Mouse (Mus musculus): ENCODE measurements around the gene Tbl1xr1.

Gene Tbl1xr1

DNA sequence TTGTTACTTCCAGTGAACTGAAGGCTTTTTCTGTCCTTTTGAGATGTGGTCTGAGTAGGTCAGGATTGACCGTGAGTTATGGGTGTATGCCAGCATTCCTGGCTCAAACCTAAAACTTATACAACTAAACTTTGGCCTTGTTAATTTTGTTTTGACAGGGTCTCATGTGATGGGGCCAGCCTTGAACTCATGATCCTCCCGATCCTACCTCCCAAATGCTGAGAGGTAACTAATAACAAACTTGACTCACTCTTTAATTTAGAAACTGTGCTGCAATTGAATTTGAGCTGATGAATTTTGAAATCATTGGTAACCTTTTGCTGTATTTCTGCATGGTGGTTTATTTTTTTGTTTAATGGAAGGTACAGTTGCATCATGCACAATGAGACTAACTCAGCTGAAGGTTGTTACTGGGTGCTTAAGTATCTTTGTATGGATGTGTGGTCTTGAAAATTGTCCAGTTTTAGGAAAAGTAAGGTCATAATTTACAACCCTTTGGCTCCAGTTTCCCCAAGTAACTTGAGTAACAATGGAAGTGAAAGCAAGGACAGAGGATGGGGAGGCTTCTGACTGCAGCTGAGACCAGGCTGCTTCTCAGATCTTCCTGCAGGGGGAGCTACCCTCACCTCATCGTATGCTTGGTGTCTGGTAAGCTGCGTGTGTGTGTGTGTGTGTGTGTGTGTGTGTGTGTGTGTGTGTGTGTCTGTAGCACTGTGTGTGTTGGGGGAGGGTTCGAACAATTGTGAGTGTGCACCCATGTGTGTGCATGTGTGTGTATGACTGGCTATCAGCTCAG lies 66.6 kb downstream of the Tbl1xr1 start:
- DNase-seq (ENCODE audit: low spot score): peak; percentile 63

DNA sequence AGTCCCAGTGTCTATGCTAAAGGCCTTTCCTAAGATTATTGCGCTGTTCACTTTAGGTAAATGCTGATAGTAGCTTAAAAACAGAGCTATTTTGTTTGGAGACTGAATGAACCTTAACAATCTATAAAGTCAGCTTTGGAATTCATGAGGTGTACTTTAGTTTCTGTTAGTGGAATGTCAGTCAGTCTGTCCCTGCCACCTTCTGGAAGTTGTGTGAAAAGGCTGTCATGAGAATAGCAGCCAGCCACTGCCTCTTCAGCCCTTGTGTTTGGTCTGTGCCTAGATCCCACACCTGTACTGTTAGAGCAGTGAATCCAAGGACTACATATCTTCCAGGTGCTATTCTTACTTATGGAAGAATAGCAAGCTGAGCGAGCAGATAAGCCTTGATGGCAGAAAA lies 67.8 kb downstream of the Tbl1xr1 start:
- no peak for DNase-seq (ENCODE audit: low spot score)

DNA sequence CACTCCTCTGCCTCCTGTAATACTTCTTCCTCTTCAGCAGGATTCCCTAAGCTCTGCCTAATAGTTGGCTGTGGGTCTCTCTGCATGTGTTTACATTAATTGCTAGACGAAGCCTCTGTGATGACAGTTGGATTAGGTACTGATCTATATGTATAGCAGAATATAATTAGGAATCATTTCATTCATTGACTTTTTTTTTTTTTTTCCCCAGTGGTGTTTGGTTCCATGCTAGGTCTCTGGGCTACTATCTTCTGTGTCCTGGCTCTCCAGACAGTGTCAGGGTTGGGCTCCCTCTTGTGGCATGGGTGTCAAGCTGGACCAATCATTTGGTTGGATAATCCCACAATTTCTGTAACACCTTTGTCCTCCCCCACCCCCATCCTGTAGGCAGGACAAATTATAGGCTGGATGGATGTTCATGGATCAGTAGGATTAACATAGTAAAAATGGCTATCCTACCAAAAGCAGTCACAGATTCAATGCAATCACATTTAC lies 71.0 kb downstream of the Tbl1xr1 start:
- DNase-seq (ENCODE audit: low spot score): no peak

DNA sequence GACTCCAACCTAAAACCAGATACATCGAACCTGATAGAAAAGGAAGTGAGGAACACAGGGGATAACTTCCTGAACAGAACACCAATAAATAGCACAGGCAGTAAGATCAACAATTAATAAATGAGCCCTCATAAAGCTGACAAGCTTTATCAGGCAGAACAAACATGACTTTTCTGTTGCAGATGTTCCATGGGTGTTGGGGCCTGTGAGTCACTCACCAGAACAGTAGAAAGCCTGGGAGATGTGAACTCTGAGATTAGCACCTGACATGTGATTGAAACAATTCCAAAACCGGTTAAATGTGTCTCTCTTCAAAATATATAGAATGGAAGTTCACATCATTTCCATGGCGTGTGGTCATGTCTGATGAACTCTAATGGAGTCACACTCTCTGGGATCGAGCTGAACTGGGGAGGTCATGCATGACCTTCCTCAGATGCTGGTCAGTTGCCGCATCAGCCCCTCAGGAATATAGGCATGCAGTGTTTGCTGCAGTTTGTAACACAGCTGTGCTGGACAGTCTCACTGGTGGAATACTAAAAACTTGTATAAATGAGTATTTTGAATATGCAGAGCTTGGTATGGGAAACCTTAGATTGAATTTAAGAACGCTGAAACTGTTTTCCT lies 72.0 kb downstream of the Tbl1xr1 start:
- DNase-seq (ENCODE audit: low spot score): no peak

DNA sequence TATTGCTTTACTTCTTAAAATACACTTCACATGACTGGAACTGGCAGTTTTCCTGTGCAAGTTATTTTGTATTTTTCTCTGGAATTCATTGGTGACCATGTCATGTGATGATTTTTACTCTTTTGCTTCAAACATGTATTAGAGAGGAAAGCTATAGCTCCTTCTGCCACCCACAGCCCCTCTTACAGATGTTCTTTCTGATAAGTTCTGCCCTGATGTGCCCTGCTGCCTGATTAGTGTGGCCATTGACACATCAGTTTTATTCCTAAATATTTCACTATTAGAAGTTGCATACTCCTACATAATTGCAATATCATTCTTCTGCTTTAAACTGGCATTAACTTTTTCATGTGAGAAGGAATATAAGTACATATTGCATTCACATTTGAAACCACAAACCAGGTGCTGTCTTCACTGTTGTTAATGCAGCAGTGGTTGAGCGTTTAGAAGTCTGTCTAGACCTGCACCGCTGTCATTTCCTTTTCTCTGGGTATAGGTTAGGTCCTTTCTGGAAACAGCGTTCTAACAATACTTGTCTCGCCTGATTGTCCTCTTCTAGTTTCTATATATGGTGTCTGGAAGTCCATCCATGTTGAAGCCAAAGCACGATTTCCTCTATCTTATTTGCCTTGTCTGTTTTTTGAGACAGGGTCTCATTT lies 74.5 kb downstream of the Tbl1xr1 start:
- DNase-seq (ENCODE audit: low spot score): peak; percentile 32

DNA sequence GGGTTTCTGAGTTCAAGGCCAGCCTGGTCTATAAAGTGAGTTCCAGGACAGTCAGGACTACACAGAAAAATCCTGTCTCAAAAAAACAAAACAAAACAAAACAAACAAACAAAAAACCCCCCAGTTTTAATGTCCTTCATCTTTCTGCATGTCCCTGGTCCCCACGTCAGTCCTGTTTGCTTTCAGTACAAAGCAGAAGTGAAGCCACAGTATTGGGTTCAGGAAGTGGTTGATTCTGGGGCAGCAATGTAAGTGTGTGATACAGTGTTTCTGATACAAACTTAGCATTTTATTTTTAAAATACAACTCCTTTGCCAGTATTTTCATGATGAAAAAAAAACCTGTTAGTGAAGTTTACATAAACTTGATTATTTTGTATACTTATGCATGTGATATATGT lies 76.3 kb downstream of the Tbl1xr1 start:
- peak; percentile 24 for DNase-seq (ENCODE audit: low spot score)

DNA sequence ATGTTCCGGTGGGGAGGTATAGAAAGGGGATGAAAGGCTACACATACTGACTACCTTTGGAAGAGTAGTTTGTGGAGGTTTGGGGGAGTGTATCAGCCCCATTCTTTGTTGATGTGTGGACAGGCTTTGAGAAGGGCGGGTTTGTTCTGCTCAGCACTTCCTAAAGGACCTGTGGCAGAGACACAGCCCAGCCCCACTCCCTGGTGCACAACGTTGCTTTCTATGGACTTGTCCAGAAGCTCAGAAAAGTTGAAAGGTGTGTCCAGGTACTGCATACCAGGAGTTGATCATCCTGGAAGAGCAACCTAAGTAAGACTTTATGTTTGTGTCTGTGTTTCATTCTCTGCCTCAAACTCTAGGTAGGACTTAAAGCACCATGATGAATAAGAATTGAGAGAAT lies 78.1 kb downstream of the Tbl1xr1 start:
- no peak for DNase-seq (ENCODE audit: low spot score)

DNA sequence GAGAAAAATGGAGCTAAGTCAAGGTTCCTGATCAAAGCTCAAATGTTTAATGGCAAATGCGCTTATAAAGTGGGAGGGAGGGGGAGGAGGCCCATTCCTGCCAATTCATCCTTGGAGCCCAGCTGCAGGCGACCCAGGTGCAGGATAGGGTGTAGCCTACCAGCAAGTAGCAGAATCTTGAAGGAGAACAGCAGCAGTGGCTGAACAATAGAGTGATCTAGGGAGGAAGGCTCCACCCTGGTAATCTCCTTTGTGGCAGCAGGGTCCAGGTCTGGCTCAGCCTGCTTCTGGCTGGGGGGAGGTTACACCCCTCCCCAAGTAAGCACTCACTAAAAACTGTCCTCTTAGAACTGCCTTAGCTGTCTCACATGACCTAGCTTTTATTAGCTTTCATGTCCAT lies 79.9 kb downstream of the Tbl1xr1 start:
- DNase-seq (ENCODE audit: low spot score): no peak

DNA sequence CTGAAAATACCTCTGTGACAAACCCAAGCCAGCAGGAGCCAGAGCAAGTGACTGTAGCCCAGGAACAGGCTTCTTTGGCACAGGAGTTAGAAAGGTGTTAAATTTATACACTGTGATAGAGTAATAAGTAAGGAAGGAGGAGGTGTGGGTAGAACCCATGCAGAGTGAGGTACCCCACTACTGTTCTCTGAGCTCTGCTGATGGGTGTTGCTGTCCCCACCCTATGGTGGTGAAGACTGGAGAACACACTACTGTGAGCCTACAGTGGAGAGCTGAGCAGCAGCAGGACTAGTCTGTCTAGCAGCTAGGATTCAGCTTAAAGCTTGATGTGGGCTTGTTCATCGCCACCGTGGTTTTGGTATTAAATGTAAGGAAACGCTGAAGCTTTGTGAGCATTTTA lies 86.5 kb downstream of the Tbl1xr1 start:
- DNase-seq (ENCODE audit: low spot score): no peak

DNA sequence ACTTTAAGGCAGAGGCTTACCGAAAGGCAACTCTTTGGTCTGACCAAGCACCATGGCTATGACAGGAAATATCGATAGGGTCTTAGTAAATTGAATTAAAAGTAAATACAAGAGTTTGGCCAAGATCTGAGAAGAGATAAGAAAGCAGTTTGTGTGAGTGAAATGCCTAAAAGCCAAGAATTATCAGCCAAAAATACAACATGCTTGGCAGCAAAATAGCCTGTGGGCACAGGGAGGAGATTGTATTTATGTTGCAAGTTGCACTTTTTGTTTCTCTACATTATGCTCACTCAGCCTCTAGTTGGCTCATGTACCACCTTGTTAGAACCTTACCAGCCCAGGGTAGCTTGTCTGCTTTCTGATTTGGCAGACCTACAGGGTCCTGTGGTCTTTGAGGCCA lies 91.4 kb downstream of the Tbl1xr1 start:
- DNase-seq (ENCODE audit: low spot score): no peak

DNA sequence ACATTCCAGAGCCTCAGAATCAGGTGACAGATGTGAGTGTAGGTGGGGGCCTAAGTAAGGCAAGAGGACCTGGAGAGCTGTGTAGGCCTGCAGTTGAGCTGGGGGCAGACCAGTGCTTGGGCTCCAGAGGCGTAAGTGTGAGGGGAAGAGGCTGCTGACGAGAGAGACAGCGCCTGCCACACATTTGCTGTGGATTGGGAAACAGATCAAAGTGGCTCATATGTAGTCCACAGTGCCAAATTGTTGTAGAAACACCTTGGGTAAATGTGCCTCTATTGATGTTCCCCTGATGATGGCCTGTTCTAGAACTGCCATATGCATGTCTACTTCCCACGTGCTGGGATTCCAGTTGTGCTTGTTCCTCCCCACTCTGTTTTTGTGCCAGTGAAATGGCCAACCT lies 92.0 kb downstream of the Tbl1xr1 start:
- DNase-seq (ENCODE audit: low spot score): no peak

DNA sequence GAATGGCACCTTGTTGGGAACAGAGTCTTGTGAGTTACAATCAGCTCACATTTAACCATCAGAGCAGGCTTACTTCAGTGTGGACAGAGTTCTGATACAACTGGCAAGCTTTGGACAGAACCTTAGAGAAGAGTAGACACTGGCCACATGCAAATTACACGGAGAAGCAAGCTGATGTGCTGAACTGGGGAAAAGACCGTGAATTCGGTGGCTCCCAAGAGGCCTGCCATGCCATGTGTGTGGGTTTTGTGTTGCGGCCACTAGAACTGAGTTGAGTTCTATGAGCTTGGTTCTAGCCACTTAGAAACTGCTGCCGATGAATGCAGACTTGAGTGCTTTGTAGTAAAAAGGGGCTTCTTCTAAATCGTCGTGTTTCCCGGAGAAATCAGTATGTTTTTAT lies 95.1 kb downstream of the Tbl1xr1 start:
- no peak for DNase-seq (ENCODE audit: low spot score)

DNA sequence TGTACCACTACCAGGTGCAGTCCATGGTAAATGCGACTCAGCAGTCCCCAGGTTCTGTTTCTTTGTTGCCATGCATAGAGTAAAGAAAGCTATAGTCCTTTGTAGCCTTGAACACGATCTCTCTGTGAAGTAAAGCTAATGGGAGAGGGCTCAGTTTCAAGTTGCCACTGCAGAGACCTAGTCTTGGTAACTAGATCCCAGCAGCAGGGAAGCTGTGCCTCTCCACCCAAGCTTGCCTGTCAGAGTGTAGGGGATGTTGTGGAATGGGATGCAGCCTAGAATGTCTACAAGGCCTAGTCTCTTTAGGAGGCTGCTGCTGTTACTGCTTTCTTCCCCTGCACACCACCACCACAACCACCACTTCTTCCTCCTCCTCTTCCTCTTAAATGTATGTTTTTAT lies 96.0 kb downstream of the Tbl1xr1 start:
- DNase-seq (ENCODE audit: low spot score): no peak

DNA sequence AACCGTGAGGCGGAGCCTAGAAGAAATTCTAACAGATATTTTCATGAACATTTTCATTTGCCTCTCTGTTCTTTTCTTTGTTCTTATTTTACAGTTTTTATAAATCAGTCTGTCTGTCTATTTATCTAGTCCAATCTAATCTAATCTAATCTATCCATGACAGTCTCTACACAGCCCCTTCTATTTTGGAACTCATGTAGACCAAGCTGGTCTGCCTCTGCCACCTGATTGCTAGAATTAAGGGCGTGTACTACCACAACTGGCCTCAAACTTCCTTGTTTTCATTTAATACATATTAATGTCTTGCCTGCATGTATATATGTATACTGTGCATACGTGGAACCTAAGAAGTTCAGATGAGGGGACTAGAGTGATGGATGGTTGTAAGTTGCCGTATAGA lies 96.7 kb downstream of the Tbl1xr1 start:
- DNase-seq (ENCODE audit: low spot score): no peak

DNA sequence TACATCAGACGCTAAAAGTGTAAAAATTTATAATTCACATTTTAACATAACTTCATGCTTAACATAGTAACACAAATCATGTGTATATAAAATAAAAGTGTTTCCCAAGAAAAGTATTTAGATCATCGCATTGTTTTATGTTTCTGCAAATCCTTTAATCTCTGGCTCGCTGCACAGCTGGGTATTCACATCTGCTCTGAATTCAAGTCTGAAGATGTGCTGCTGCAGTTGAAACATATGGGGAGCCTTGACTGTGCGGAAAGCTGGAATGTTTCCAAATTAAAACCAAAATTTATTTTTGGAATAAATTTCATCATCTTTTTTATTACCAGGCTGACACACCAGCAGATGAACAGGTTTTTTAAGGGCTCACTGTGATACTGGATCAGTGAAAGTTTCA lies 97.8 kb downstream of the Tbl1xr1 start:
- DNase-seq (ENCODE audit: low spot score): no peak

DNA sequence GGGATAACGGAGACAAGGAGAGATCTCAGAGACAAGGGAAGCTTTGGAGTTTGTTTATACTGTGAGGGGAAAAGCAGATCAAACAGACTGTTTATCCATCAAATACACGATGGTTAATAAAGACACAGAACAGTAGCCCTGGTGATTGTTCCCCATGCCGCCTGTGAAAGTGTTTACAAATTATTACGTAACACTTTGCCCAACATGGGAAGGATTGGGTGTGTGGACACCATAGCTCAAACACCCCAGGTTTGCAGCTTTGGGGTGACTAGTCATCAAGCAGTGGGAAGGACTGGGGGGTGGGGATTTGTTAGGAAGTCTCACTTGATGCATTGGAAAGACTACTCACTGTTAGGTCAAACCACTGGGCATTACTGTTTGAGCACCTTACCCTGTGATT lies 103.6 kb downstream of the Tbl1xr1 start:
- no peak for DNase-seq (ENCODE audit: low spot score)

DNA sequence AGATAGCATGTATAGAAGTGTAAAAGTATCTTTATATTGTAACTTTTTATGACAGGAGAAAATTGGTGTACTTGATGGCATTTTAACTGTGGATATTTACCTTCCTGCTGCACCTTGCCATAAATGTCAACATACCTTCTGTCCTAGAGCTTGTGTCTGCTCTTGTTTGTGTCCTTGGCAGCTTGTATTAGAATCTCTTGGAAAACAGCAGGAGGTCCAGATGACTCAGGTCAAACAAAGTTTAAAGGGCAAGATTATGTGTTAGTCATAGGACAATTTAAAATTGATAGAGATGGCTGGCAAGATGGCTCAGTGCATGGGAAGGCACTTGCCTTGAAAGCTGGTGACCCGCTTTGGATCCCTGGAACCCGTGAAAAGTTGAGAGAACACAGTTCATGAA lies 104.6 kb downstream of the Tbl1xr1 start:
- no peak for DNase-seq (ENCODE audit: low spot score)

DNA sequence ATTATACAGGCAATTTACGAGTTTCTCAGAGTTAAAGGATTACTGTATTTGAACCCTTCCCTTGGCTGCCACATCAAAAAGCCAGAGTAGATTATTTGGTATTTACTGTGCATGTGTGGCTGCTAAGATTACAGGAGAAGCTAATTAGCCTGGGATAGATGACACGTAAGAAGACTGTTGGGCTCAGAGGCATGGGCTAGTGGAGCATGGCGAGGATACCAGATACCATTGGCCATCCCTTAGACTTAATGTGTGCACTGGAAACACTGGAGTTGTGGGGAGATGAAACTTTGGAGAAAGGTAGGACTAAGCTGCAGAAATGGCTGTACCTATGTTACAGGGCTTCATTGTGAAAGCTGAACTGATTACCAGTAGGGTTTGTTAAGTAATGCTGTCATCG lies 108.8 kb downstream of the Tbl1xr1 start:
- no peak for DNase-seq (ENCODE audit: low spot score)

DNA sequence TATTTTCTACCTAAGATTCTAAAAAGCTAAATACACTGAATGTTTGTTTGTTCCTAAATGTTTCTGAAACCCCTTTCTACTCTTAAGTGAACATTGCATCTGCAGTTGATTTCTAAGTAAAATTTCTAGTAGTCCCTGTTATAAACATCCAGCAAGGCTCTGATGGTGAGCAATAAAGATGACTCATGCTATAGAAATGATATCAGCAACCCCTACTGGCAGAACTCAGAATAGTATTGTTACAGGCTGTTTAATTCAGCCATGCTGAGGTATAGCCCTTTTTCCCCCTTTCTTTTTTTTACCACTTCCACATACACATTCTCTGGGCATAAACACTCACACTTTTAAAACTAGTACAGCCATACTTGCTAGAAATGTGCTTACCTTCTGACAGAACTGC lies 114.0 kb downstream of the Tbl1xr1 start:
- DNase-seq (ENCODE audit: low spot score): peak; percentile 38

DNA sequence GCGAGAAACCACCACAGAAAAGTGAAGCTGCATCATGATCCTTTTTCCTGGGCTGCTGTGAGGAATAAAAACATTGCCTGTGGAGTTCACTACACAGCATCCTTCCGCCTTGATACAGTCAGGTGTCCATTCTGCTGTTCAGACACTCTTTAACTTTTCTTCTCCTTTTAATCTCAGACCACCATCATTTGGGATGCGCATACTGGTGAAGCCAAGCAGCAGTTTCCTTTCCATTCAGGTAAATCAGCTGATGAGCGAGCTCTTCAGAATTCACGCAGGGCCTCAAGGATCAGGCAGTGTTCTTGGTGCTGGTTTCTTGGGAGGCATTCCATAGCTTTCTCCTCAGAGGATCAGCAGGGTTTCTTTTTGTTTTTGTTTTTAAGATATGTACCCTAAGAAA lies 116.5 kb downstream of the Tbl1xr1 start:
- DNase-seq (ENCODE audit: low spot score): no peak

DNA sequence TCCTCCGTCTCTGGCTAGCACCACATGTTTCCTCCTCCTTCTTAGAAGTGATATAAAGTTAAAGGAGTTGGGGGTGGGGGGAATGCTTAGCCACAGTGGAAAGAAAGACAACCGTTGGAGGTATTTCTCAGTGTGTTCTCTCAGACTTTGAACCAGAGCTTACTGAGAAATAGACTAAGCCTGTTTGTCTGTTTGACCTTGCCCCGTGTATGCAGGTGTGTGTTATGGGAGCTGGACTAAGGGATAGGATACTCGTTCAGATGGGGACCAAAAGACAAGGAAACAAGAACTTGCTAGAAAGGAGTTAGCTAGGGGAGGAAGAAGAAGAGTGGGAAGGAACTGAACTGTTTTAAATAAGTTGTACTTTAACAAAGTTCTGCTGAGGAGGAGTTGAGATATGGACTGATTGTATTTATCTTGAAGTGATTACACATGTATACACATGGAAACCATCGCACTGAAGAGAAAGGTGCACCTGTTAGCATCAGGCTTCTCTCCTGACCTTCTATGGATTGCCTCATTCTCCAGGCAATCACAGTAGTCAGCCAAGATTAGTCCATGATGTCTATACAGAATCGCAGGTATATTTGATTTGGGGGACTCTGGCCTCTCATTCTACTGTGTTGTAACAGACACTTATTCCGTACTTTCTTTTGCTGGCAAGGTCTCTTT lies 117.9 kb downstream of the Tbl1xr1 start:
- no peak for DNase-seq (ENCODE audit: low spot score)

DNA sequence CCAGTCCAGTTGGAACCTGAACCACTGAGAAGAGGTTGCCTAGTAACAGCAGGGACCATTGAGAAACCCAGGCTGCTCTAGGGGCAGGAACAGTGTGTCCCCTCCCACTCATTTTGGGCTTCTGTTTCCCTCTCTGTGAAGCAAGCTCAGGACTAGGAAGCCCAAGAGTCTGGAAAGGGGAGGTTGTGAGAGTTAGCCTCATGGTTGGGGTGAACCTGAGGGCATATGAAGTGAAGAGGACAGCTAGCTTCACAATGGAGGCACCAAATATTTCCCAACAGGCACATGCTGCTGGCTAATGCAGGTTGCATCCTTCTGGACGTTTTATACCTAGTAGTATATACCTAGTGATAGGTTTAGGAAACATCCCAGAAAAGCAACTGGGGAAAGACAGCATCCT lies 122.3 kb downstream of the Tbl1xr1 start:
- DNase-seq (ENCODE audit: low spot score): no peak

DNA sequence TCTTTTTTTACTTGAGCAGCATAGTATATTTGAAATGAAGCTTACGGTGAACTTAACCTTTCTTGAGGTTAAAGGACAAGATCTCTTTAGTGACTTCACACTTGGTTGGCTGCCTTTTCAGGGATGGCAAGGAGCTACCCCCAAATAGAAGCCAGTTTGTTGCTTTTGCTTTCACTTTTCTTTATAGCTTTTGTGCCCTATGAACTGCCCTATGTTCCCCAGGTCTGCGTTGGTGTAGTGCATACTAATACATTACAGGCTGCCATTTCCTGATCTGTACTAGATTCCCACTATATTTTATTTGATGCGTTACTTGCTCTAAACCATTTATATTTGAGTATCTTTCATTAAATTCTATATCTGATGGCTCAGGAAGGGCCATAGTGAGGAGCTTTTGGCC lies 127.7 kb downstream of the Tbl1xr1 start:
- no peak for DNase-seq (ENCODE audit: low spot score)

Data from T-cell, adult 2 months (primary cell).